Mouse (Mus musculus): ENCODE measurements around the gene Anapc4. TPM values are rescaled to one million over a fixed set of nuclear protein-coding genes. Genes with fewer than 3 reads are reported as not detected.

The Anapc4 gene
- total and polyA plus RNA-seq, 3 experiments, result 66.4 to 87.0 (median 85.6) TPM

DNA sequence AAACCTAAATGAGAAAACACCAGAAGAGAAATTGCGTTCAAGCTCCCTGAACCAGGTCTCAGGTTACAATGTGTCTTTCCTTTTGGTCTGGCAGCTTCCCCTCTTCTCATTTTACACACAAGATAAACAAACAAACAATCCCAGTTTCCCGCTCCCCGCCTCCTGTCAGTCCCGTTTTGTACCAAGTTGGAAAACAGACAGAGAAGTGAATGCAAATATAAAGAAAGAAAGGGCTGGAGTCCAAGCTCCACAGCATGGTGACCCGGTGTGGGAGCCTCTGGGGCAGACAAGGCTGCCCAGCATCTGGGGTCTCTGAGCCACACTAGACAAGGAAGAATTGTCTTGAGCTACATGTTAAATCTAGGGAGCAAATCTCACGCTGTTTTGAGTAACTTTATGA lies 70.9 kb downstream of the Anapc4 start:
- no peaks in the 10 kb centered on the region for H3K27me3 ChIP-seq (replicated peaks)
- no peaks in the 10 kb centered on the region for H3K9me3 ChIP-seq (replicated peaks; ENCODE audit: low read length)
- H3K4me3 ChIP-seq (replicated peaks in 1 of 3; ENCODE audit: low read depth in 2 of 3, low read length in 2 of 3, poor library complexity in 1 of 3), result no peak overlapping the region
- no peak for DNase-seq (ENCODE audit: extremely low read depth)
- no peaks in the 10 kb centered on the region for H3K79me2 ChIP-seq (replicated peaks; ENCODE audit: control insufficient read depth, extremely low read depth, insufficient read depth, poor library complexity, severe bottlenecking)
- H3K36me3 ChIP-seq (replicated peaks in 1 of 2; ENCODE audit: control insufficient read depth in 1 of 2, insufficient read depth in 1 of 2, low read length in 1 of 2), result no peaks in the 10 kb centered on the region
- H3K27ac ChIP-seq (ENCODE audit: insufficient read depth, low read depth), result no peak overlapping the region
- in situ Hi-C loops (cut with MboI; ENCODE audit: low pct_ligation_motif_present, low pct_unique_long_range_greater_than_20kb, low sequenced_read_pairs), result no loop called here
- no peak overlapping the region for H3K4me2 ChIP-seq (ENCODE audit: insufficient read depth, low read depth, poor library complexity, severe bottlenecking)
- TF ChIP-seq USF1 (IDR thresholded peaks at IDR 0.05; ENCODE audit: low read depth, low read length), result no peak
- TF ChIP-seq MXI1 (IDR thresholded peaks at IDR 0.05; ENCODE audit: low read depth, low read length), result no peak
- no peak for TF ChIP-seq RCOR1 (conservative IDR thresholded peaks at IDR 0.05; ENCODE audit: low read depth, low read length)
- TF ChIP-seq POLR2A (IDR thresholded peaks at IDR 0.05; ENCODE audit: low read depth, low read length), result no peak
- no peak for TF ChIP-seq USF2 (conservative IDR thresholded peaks at IDR 0.05; ENCODE audit: low read depth, low read length)
- TF ChIP-seq ZNF384 (IDR thresholded peaks at IDR 0.05; ENCODE audit: low read depth, low read length), result no peak
- no peak for TF ChIP-seq IRF4 (IDR thresholded peaks at IDR 0.05; ENCODE audit: low read depth, low read length)
- H3K4me1 ChIP-seq (ENCODE audit: control insufficient read depth in 1 of 2, insufficient read depth in 2 of 2), result peaks cover 5 to 17% of the 10 kb centered on the region in 2 experiments
- dilution Hi-C loops (cut with MboI; ENCODE audit: extremely low pct_ligation_motif_present, extremely low pct_unique_long_range_greater_than_20kb, low sequenced_read_pairs), result no loop called here
- H3K9ac ChIP-seq (ENCODE audit: insufficient read depth, low read depth), result no peak overlapping the region

DNA sequence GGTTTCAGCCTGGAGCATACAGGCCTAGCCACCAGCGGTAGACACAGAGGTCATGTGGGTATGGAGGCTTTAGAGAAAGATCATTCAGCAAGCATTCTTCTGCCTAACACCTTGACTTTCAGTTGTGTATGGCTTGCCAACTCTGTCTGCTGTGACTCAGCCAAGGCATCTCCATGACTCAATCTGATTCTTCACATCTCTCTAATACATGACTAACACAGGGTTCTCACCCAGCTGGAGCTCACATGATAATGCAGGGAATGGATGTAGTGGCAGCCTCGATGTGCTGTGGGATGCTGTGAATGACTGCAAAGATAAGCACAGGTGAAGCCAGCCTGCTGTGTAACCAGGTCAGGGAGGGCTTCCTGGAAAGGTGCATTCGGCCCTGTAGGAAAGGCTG lies 74.4 kb downstream of the Anapc4 start:
- Histone ChIP-seq H3K27me3 (replicated peaks) (no peaks in the 10 kb centered on the region), H3K4me2 (ENCODE audit: insufficient read depth, low read depth, poor library complexity, severe bottlenecking) (0 out of 2 replicates have a peak overlapping the region, but pooled peaks have one; percentile 5), H3K27ac (ENCODE audit: insufficient read depth, low read depth) (peak overlapping the region; percentile 37; the same call in 1 of the 2 replicates), H3K9ac (ENCODE audit: insufficient read depth, low read depth) (no peak overlapping the region), H3K4me1 (ENCODE audit: control insufficient read depth in 1 of 2, insufficient read depth in 2 of 2) (peaks cover 7 to 28% of the 10 kb centered on the region in 2 experiments), H3K4me3 (replicated peaks in 1 of 3; ENCODE audit: low read depth in 2 of 3, low read length in 2 of 3, poor library complexity in 1 of 3) (no peak overlapping the region), H3K9me3 (replicated peaks; ENCODE audit: low read length) (no peaks in the 10 kb centered on the region), H3K79me2 (replicated peaks; ENCODE audit: control insufficient read depth, extremely low read depth, insufficient read depth, poor library complexity, severe bottlenecking) (no peaks in the 10 kb centered on the region), H3K36me3 (replicated peaks in 1 of 2; ENCODE audit: control insufficient read depth in 1 of 2, insufficient read depth in 1 of 2, low read length in 1 of 2) (no peaks in the 10 kb centered on the region)
- peak; percentile 73 for DNase-seq (ENCODE audit: extremely low read depth)
- TF ChIP-seq TCF12 (IDR thresholded peaks at IDR 0.05; ENCODE audit: low read depth, low read length) (peak; percentile 40; the same call in 1 of the 2 replicates), KAT2A (IDR thresholded peaks at IDR 0.05; ENCODE audit: insufficient replicate concordance, low read length) (no peak), UBTF (IDR thresholded peaks at IDR 0.05; ENCODE audit: low read depth, low read length) (no peak), E2F4 (IDR thresholded peaks at IDR 0.05; ENCODE audit: insufficient replicate concordance, low read depth, low read length) (no peak), EP300 (IDR thresholded peaks at IDR 0.05; ENCODE audit: low read length) (peak; percentile 40), RAD21 (IDR thresholded peaks at IDR 0.05; ENCODE audit: low read depth, low read length) (no peak), MAFK (IDR thresholded peaks at IDR 0.05; ENCODE audit: insufficient replicate concordance, low read length) (0 out of 2 replicates have a peak, but pooled peaks have one; percentile 1), JUND (conservative IDR thresholded peaks at IDR 0.05; ENCODE audit: low read depth, low read length) (no peak; the same call in 1 of the 2 replicates), HCFC1 (IDR thresholded peaks at IDR 0.05; ENCODE audit: low read depth, low read length) (no peak), IRF4 (IDR thresholded peaks at IDR 0.05; ENCODE audit: low read depth, low read length) (peak; percentile 40; the same call in 1 of the 2 replicates), BHLHE40 (IDR thresholded peaks at IDR 0.05; ENCODE audit: low read depth, low read length) (peak; percentile 75), ETS1 (conservative IDR thresholded peaks at IDR 0.05; ENCODE audit: low read depth, low read length) (peak; percentile 64)
- dilution Hi-C loops (cut with MboI; ENCODE audit: extremely low pct_ligation_motif_present, extremely low pct_unique_long_range_greater_than_20kb, low sequenced_read_pairs), result no loop called here
- in situ Hi-C loops (cut with MboI; ENCODE audit: low pct_ligation_motif_present, low pct_unique_long_range_greater_than_20kb, low sequenced_read_pairs), result no loop called here
